Mouse (Mus musculus) retina, postnatal 7 days (tissue): Measurements from ENCODE around the gene Nr4a1.
A peak's percentile ranks its signal among the peaks of the same experiment; 100 is the strongest.

ENCODE experiments used
- DNase-seq: peaks from one replicate; pipeline ENCODE4 v3.0.0-alpha.2; 2012; ENCODE audit warnings: low read depth, low spot score

Nr4a1 gene

DNA sequence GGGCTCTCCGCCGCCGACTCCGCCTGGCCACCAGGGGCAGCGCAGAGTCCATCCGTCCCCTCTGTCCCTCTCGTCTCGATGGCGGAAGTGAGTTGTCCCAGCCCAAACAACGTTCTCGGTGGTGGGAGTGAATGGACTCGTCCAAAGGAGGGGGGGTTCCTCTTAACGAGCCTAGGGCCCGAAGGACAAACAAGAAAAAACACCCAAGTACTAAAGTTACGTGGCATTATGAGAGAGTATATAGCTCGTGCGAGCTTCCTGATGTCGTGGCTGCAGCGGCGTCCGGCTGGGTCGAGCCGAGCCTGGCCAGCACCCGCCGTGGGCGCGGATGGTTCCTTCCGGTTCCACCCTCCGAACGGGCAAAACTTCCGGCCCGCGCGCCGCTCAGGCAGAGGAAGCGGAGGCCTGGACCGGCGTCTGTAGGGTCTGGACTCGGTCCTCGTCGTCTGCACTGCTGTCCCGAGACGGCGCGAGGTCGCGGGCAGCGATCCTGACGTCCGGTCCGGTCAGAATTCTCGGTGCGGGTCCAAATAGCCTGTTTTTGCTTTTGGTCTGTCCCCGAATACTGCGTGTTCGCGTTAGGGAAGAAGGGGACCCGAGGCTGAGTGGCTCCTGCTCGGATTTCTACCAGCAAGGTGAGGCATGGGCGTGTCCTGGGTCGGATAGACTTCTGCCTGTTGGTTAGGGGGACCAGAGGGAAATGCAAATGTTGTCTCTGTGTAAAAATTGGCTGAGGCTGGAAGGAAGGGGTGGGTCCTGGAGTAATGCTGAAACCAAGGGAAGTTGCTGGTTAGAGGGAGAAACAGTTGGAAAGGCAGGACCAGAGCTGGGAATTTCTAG lies 30.1 kb downstream of the Nr4a1 start, which contains the start of gene Atg101:
Gene Atg101, plus strand, starts transcription at position 362 of the 840 bp plus-strand sequence.
- DNase-seq: peak; percentile 88

DNA sequence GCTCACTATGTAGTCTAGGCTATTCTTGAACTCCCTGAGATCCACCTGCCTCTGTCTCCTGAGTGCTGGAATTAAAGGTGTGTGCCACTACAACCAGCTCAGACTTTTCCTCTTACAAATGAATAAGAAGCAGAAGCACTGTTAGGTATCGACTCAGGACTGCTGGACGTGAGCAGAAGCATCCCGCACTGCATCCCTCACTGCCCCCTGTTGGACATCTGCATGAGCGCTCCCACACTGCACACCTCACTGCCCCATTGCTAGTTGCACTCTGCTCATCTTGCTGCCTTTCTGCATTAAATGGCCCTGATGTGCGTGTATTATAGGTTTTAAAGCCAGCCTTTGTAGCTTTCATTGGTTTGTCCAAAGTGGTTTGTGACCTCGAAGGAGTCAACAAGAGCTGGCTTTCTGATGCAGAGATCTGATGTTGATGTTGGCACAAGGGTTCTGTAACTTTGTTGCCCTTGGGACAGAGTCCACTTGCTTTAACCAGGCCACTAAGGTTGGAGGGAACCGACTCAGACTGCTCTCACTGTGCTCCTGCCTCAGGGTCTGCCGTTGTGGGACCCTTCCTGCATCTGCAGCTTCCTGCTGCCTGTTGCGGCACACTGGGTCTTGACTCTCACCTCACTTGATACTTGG lies 32.2 kb downstream of the Nr4a1 start:
- DNase-seq: no peak

DNA sequence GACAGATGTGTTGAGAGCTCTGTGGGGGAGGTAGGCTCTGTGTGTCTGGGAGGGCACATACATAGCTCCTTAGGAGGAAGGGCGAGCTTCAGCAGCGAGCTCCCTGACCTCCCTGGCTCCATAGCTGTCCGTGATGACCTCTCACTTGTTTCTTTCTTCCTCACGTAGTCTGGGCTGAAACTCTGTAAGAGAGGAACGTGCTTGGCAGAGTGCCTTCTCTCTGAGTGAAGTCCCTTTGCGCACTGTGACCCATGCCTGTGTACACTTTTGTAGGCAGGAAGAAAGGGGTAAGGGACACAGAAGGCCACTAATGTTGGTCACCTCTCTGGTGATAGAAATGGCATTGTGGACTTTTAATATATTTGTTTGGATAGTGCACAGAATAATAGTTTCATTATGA lies 33.3 kb downstream of the Nr4a1 start:
- no peak for DNase-seq

DNA sequence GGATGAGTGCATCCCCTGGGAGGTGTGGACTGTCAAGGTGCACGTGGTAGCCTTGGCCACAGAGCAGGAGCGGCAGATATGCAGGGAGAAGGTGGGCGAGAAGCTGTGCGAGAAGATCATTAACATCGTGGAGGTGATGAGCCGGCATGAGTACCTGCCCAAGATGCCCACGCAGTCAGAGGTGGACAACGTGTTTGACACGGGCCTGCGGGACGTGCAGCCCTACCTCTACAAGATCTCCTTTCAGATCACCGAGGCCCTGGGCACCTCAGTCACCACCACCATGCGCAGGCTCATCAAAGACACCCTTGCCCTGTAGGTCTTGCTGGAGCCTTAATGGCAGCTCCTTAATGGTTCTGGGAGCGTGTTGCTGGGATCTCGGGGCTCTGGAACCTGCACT lies 36.3 kb downstream of the Nr4a1 start:
- no peak for DNase-seq

DNA sequence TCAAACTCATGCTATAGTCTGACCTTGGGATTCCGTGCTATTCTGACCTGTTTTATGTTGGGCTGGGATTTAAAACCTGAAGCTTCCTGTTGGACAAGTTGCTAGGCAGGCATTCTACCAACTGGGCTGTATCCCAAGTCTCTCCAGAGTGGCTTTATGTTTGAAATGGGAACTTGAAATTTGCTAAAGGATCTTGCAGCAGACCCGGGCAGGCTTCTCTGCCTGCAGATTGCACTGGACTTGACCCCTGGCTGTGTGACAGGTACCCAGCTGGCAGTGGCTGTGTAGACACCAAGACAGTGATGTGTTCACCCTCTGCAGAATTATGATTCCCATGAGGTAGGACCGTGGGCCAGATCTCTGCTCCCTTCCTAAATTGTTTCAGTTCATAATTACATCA lies 37.9 kb downstream of the Nr4a1 start:
- DNase-seq: no peak

DNA sequence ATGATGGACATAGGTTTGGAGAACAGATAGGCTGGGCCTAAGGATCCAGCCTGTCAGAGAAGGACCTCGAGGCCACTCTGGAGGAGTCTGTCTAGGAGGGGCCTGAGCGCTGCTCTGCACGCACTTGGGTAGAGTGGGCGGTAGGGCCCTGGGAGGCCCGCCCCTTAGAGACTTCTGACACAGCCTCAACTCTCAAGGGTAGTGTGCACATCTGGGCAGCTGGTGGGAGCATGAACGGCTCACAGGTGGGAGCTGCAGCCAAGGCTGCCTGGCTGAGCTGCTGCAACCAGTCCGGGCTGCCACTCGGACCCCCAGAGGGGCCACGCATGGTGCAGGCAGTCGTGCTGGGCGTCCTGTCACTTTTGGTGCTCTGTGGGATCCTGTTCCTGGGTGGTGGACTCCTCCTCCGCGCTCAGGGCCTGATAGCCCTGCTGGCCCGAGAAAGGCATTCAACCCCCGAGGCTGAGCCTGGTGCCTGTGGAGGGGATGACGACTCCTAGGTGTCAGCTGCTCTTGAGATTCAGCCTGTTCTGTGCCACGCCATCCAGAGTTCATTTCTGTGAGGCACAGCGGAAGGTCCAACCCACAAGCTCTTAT lies 39.1 kb downstream of the Nr4a1 start, which contains the start of gene 6030408B16Rik:
Gene 6030408B16Rik, plus strand, starts transcription at position 188 of the 597 bp plus-strand sequence.
- DNase-seq: no peak

DNA sequence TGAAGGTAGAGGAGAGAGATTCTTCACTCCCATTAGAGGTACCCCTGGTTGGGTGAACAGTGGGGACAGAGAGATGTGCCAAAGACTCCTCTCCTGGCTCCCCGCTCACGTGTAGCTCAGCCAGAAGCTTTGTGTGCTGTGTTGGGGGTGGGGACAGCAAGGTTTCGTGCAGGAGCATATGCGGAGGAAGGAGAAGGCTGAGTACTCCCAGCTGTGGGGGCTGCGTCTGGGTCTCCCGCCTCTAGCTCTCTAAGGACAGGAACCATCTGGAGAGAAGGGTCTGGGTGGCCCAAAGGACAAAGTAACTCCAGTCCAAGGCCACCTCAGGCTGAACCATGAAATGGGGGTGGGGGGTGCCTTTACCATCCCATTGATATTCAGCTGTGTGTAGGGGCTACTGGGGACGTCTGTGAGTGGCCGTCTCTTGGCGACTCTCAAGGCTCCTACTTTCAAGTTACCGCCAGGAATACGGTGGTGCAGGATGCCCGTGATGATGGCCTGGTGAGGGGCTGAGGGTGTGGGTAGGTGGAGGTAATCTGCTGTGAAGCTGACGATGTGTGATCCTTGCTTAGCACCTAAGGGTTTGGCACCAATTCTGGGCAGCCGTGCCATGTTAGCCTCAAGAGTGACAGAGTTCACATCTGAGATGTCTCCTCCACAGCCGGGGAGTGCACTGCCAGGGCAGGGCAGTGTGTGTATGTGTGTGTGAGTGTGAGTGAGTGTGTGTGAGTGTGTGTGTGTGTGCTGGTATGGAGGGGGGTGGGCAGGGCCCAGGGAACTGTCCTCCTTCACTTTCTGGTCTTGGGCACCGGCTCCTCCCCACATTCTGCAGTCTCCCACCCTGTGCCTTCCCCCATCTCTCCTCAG lies 40.2 kb downstream of the Nr4a1 start:
- no peak for DNase-seq

DNA sequence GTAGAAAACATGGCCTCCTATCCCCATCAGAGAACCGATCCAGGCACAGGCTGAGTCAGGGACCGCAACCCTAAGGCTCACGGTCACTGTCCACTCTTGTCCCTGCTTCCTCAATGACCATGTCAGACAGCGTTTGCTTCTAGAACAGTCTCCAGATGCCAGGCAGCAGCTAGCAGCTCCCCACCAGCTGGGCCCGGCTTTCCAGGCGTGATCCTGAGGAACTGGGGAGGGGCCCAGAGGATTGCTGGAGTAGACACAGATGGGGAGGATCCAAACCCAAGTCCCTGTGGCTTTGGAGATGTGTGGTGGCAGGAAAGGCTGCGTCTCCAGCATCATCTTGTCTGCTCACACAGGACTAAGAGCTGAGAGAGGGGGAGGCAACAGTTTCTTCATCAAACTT lies 41.0 kb downstream of the Nr4a1 start:
- DNase-seq: no peak

DNA sequence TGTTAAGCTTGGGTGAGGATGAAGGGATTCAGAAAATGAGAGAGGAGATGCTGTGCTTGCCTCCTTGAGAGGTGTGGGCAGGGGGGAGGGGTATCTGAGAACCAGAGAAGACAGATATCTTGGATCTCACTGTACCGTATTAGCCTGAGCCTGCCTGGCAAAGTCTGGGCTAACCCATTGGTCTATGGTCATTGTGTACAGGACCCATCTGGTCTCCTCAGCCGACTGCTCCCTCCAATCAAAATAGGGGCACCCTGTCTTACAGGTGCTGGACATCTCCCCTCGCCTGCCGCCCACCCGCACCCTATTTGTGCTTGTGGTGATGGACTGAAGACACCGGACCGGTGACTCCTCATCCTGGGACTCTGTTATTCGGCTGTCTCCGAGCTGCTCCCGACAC lies 41.5 kb downstream of the Nr4a1 start:
- DNase-seq: no peak

DNA sequence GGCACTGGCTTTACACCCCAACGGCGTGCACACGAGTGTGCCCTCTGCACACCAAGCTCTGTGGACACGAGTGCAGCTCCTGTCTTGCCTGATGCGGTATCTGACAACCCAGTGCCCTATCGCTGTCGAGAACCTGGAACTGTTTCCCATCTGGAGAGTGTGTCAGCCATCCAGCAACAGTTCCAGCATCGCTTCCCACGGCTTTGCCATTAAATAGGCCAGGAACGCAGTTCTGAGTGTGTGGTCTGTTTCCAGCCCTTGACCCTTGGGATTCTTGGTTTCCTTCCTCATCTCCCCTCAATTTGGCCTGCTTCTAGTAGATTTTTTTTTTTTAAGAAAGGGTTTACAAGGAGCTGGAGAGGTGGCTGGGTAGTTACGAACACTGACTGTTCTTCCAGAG lies 42.0 kb downstream of the Nr4a1 start:
- no peak for DNase-seq

DNA sequence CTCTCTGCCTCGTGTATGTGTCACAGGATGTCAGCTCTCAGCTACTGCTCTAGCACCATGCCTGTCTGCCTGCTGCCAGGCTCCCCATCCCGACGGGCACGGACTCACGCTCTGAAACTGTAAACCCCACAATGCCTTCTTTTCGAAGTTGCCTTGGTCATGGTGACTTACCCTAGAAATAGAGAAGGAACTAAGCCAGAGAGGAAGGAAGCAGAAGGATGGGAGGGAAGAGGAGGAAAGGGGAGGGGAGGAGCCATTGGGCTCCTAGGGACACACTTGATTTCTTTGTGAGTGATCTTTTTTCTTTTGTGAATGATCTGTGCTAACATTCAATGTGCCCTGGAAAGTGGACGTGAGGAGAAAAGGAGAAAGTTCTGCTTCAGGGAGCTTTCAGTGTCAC lies 43.9 kb downstream of the Nr4a1 start:
- DNase-seq: no peak

DNA sequence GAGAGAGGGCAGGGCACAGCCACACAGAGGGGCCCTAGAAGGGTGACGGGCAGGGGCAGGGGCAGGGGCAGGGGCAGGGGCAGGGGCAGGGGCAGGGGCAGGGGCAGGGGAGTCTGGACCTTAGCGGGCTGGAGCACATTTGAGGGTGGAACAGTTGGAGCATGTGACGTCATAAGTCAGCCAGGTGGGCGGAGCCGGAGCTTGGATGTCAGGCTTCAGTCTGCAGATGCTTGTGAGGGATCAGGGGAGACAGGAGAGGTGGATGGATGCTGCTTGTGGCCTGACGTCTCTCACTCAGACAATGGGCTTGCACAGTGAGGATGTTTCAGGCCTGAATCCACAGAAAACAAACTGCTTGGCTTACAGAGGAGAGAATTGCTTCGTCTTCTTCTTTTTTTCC lies 44.5 kb downstream of the Nr4a1 start:
- no peak for DNase-seq

DNA sequence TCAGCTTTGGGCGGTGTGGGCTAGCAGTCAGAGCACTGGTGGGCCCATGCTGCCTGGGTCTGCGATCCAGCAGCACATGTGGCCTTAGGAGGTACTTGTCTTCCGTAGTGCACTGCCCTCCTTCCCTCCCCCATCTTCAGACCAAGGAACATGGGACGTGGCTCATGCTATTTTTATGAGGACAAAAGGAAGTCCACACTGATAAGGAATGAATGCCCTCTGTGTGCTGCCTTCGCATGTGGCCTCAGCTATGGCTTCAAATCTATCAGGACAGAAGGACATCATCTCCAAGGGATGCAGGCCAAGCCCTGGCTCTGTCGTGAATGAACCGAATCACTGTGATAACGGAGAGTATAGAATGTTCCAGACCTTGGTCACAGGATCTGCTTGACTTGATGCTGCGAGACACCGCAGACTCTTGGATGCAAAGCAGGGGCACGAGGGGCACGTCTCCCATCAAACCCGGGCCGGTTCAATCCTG lies 45.5 kb downstream of the Nr4a1 start:
- DNase-seq: no peak

DNA sequence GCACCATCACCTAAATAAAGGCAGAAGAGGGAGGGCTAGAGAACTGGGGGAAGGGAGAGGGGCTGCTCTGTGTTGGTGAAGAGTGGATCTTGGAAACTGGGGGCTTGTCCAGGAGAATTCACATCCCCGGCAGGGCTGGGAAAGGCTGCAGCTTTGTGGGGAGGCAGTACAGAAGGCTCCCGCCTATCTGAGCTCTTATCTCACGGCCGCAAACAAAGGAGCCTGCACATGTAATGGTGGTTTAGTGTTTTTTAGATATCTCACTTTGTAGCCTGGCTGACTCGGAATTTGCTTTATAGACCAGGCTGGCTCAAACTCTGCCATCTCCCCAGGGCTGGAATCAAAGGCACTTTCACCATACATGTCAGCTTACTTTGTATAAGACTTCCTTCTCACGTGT lies 46.1 kb downstream of the Nr4a1 start:
- no peak for DNase-seq

DNA sequence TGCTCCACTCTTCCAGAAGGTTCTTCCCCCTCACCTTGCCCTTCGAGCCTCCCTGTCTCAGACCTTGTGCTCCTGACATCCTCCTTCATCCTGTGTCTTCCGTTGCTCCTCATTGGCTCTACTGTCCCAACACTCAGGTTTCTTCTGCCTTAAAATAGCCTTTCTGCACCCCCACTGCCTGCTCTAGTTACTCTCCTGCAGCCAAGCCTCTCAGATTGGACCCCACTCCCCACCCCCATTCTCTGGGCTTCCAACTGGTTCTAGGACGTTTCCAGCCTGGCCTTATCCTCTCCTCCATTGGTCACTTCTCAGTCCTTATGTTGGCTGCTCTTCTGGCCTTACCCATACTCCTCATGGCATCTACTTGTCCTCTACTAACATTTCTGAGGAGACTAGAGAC lies 48.1 kb downstream of the Nr4a1 start:
- no peak for DNase-seq

DNA sequence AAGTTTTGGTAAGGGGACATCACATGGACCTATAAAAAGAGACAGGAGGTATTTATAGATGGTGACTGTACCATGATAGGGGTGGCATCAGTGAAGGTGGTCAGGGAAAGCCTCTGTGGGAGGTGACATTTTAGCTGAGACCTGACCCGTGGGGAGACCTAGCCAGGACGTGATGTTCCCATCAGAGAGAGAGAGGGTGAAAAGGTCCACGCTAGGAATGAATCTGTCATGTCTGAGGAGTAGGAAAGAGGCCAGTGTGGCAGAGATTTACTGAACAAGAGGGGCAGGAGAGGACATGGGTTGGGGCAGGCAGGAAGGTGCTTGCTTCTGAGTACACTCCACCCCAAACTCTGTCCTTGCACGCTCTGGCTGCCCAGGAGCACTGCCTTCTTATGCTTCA lies 49.8 kb downstream of the Nr4a1 start:
- no peak for DNase-seq

DNA sequence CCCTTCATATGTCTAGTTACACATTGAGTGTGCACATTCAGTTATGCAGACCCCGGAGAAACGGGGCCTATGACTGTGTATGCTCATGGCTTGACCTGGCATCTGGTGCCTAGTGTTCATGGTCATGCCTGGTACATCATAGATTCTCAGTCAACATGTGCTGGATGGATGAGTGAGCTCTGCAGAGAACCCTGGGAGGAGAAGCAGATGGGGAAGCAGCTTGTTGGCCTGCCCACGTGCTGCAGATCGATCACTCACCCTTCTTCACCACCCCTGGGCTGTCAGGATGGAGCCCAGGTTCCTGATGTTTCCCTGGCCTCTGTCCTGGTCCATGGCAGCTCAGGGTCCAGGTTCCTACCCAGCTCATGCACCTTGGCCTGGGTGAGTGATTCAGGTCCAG lies 52.4 kb downstream of the Nr4a1 start:
- DNase-seq: no peak

DNA sequence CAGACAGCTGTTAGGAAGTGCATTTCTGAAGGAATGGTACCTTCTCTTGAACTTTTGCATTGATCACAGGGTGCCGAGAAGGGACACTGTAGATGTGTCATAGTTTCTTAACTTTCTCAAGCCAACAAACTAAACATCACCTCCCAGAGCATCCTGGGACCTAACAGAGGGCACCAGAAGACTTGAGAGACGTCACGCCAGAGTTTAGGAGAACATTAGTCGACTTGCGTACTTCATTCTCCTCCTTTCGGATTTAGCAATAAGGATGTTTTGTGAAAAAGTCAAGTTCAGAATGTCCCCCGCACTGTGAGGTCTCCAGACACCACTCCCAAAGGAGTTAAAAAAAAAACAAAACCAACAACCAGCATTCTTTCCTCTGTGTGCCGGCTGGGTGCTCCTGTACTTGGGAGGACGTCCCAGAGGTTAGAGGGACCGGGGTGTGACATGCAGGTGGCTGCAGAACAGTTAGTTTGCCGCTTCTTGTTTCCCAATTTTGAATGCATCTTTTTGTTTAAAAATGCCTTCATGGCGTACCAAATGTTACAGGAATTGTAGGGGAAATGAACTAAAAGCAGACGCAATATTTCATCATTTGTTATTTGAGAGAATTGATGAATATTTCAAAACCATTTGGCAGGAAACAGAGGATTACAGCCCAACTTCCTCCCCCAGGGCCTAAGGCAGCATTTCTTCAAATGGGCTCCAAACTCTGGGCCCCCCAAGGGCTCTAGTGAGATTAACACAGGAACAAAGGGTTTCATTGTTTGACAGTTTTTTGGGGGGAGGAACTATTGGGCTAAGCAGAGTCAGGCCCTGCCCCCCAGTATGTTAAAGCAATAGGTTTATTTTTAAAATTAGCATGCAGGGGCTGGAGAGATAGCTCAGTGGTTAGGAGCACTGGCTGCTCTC lies 54.6 kb downstream of the Nr4a1 start:
- DNase-seq: no peak

DNA sequence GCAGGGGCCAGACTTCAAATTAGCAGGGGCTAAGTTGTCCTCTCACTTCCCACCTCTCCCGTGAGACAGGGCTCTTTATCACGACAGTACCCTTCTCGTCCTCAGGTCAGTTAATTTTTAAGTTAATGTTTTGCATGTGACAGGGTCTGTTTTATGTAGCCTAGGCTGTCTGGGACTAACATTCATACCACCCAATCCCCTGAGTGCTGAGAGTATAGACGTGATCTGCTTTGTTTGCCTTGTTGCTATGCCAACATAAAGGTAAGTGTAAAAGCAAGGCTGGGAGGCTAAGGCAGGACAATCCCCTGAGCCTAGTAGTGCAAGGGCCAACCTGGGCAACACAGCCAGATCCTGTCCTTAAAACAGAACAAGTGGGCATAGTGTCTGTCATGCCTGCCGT lies 55.4 kb downstream of the Nr4a1 start:
- no peak for DNase-seq

DNA sequence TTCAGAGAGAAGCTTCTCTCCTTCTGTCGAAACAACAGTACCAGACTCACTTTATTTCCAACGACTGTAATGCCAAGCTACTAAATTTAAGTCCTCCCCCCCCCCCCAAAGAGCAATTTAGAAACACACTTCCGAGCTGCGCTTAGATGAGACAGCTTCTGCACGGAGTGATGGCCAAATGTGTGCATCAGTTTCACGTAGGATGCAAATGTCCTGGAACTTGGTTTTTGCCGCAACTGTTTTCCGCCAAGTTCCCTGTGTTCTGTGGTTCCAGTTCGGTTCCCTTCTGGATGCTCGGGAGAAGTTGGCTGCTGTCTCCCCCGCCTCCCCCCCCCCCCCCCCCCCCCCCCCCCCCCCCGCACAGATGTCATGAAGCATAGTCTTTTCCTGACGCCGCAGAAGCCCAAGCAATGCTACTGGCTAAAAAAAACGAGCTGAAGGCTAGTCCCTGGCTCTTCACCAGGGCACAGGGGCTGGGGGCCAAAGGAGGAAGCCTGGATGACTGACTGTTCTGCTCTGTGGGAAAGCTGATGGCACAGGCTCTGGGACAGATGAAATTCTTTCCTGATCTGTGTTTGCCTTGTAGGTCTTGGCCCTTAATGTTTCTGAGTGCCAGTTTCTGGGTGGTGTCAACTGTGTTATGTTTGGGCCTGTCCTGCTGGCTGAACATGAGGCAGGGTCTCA lies 57.2 kb downstream of the Nr4a1 start:
- no peak for DNase-seq
